Mouse (Mus musculus): ENCODE results near the gene Dclk2. TPM values are rescaled to one million over a fixed set of nuclear protein-coding genes. Genes with fewer than 3 reads are reported as not detected.

Gene Dclk2
- polyA plus RNA-seq, 1 experiment from 2014 or later = 22.7 TPM

DNA sequence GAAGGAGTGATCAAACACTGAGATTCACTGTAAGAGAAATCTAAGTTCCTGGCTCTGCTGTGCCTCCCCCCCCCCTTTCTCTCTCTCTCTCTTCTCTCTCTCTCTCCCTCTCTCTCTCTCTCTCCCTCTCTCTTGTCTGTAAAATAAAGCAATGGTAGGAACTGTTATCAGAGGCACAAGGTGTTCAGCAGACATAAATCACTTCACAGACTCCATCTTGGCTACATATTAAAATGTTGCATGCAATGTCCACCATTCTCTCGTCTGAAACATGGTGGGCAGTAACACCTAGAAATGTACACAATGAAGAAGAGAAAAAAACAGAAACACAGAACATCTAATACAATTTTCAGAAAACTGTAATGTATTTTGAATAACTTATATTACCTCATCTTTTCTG, 161.3 kb downstream of the Dclk2 start:
- 82% methylated on average over 1 of the region's 1 CpGs for WGBS
- Histone ChIP-seq H3K27ac (no peak overlapping the region), H3K4me3 (no peak overlapping the region)

DNA sequence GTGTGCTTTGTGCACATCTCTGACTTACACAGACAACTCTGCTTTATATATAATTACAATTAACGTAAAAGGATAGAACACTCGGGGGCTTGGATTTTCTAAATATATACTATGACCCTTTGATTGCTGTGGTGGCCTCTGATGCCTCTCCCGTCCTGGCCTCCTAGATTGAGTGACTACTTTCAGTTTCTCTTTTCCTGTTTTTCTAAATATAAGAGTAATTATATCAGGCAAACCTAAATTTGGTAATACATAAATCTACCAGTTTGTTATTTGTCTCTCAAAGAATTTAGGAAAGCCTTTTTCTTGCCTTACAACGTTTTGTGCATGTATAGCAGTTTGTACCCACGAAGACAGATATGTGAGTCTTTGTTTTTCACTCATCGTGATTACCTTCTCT, 161.9 kb downstream of the Dclk2 start:
- no peak overlapping the region for H3K4me3 ChIP-seq
- no peak for DNase-seq (ENCODE audit: extremely low spot score, low spot score)
- no peaks in the 10 kb centered on the region for H3K36me3 ChIP-seq (replicated peaks)
- no peaks in the 10 kb centered on the region for H3K9me3 ChIP-seq
- no peak overlapping the region for H3K27ac ChIP-seq
- WGBS = 88% methylated on average over 6 of the region's 6 CpGs
- peaks cover 6% of the 10 kb centered on the region; the same call in 1 of the 2 replicates for H3K4me1 ChIP-seq
- H3K27me3 ChIP-seq (ENCODE audit: poor library complexity, severe bottlenecking) = peaks cover 38% of the 10 kb centered on the region

More for the DNA sequence above, 161.3 kb downstream of the Dclk2 start:
- Histone ChIP-seq H3K4me1 (peaks cover 6% of the 10 kb centered on the region; the same call in 1 of the 2 replicates), H3K27me3 (ENCODE audit: poor library complexity, severe bottlenecking) (peaks cover 38% of the 10 kb centered on the region), H3K9me3 (no peaks in the 10 kb centered on the region), H3K36me3 (replicated peaks) (no peaks in the 10 kb centered on the region)
- DNase-seq (ENCODE audit: extremely low spot score, low spot score) = no peak

DNA sequence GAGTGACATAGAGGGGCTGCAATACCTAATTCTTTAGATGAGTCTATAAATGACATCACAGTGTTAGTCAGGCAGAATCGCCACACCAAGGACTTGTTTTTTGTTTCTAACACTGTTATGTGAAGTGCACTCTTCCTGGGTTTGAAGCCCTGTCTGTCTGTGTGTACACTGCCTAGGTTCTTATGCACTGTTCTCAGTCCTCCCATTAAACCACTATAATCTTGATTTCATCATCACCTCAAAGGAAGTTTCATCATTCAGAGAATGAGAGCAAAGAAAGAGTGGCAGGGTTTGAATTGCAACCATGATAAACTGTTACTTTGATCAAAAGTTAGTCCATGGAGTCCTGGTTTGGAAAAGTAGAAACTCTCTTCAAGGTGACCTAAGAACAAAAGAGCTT, 164.1 kb downstream of the Dclk2 start:
- 89% methylated on average over 1 of the region's 1 CpGs for WGBS

DNA sequence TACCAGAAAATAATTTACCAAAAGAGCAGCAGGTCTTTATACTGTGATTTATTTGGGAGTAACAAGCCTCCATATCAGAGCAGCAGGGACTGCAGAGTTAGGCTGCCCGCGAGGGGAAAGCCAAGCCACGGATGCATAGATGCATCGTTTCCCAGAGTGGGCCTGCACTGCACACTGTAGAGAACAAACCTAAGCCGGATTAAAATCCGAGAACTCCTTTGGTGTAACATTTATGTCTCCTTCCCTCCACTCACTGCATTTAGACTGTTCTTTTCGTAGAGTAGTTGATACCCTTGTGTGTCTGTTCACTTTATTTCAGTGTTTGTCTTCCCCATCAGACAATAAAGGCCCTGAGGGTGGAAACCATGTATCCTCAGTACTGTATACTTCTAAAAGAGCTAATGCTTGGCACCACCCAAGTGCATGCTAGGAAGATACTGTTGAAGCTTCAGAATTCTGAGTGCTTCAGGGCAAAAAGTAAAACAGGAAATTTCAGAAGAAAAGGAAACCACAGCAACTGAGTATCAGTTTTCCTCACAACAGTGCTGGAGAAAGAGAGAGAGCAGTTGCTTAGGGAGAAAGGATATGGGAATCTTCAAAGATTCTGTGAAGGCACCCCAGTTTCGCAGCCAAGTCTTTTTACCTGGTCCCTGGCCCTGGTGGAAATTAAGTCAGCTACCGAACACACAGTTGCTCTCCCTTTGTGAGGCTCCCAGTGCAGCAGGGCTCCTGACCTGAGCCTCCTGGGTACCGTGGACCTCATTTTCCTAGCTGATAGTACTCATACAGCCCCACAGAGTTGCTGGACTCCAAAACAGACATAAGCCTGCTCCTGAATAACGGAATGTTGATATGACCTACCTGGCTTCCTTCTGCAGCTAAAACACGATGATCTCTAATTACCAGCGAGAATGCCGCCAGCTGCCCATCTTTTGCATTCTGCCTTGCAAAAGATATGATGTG, 165.8 kb downstream of the Dclk2 start:
- H3K36me3 ChIP-seq (replicated peaks) = no peaks in the 10 kb centered on the region
- 76% methylated on average over 14 of the region's 14 CpGs for WGBS
- DNase-seq (ENCODE audit: extremely low spot score, low spot score) = no peak
- H3K4me1 ChIP-seq = peaks cover 6% of the 10 kb centered on the region; the same call in 1 of the 2 replicates
- no peak overlapping the region for H3K27ac ChIP-seq
- H3K4me3 ChIP-seq = no peak overlapping the region
- H3K9me3 ChIP-seq = no peaks in the 10 kb centered on the region
- H3K27me3 ChIP-seq (ENCODE audit: poor library complexity, severe bottlenecking) = peaks cover 25% of the 10 kb centered on the region

More for the DNA sequence above, 164.1 kb downstream of the Dclk2 start:
- peaks cover 38% of the 10 kb centered on the region for H3K27me3 ChIP-seq (ENCODE audit: poor library complexity, severe bottlenecking)
- no peaks in the 10 kb centered on the region for H3K9me3 ChIP-seq
- H3K27ac ChIP-seq = no peak overlapping the region
- H3K4me1 ChIP-seq = peaks cover 6% of the 10 kb centered on the region; the same call in 1 of the 2 replicates
- DNase-seq (ENCODE audit: extremely low spot score, low spot score) = no peak
- no peaks in the 10 kb centered on the region for H3K36me3 ChIP-seq (replicated peaks)
- H3K4me3 ChIP-seq = no peak overlapping the region

DNA sequence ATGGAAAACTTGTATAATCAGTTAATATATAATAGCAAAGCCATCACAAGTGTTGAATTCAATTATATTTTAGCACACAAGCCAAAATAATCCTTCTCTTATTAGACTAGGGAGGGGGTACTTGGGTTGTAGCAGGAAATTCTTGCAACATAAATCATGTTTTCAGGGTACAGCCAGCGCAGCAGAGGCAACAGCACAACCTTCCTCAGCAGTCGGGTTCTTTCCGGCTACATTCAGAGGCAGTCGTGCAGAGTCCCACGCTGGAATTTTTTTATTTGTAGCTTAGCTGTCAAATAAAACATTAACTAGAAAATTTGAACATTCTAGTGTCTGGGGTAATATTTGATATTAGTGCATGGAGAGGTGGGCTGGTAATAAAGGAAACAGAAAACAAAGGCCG, 166.5 kb downstream of the Dclk2 start:
- DNase-seq (ENCODE audit: extremely low spot score, low spot score) = no peak
- no peaks in the 10 kb centered on the region for H3K36me3 ChIP-seq (replicated peaks)
- peaks cover 25% of the 10 kb centered on the region for H3K27me3 ChIP-seq (ENCODE audit: poor library complexity, severe bottlenecking)
- H3K4me1 ChIP-seq = peaks cover 6% of the 10 kb centered on the region; the same call in 1 of the 2 replicates
- 90% methylated on average over 6 of the region's 6 CpGs for WGBS
- H3K9me3 ChIP-seq = no peaks in the 10 kb centered on the region
- H3K4me3 ChIP-seq = no peak overlapping the region
- no peak overlapping the region for H3K27ac ChIP-seq

DNA sequence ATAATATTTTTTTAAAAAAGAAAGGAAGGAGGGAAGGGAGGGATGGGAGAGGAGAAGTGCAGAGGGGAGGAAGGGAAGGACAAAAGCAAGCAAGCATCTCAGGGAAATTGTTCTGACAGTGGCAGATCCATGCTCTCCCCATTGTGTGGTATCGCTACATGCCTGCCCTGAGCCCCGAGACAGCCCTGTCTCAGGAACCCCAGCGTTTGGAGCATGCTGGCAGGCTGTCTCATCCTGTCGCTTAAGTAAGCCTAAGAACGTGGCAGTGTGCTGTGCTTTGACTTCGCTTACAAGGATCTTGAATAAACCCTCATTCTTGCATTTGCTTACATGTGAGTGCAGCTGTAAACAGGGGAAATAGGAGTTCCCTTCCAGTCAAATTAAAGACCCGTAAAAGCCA, 170.0 kb downstream of the Dclk2 start:
- H3K4me3 ChIP-seq = no peak overlapping the region
- DNase-seq (ENCODE audit: extremely low spot score, low spot score) = no peak
- 30% methylated on average over 7 of the region's 7 CpGs for WGBS
- peaks cover 12% of the 10 kb centered on the region for H3K4me1 ChIP-seq
- no peak overlapping the region for H3K27ac ChIP-seq
- no peaks in the 10 kb centered on the region for H3K36me3 ChIP-seq (replicated peaks)
- no peaks in the 10 kb centered on the region for H3K9me3 ChIP-seq
- peaks cover 20% of the 10 kb centered on the region for H3K27me3 ChIP-seq (ENCODE audit: poor library complexity, severe bottlenecking)

DNA sequence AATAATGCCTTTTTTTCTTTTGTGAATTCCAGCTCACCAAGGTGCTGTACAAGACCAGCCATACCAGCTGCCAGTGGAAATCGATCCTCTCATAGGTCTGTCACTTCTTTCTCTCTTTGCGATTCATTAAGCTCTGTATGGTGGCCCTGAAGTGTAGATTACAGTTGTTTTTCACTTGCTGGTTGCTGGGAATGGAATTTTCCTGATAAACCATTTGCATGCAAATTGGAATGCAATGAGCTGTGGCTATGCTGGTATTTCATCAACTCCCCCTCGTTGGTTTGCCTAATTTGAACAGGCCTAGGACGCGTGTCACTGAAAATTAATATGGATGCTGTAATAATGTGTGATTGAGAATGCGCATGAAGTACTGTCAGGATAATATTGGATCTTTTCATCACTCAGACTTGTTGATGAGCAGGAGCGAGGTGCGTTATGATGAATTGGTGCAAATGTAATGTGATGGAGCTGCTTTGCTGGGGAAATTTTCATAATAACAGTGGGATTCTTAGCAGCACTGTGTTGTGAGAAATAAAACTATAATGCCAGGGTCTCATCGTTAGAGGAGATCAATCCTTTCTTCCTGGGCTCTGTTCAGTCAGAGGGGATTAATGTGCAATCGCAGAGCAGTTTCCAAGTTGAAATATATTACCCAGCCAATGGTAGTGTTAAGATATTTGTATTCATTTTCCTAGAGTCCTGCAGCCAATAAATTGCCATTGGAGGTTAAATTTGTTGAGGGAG, 174.7 kb downstream of the Dclk2 start:
- H3K27ac ChIP-seq = no peak overlapping the region
- no peaks in the 10 kb centered on the region for H3K36me3 ChIP-seq (replicated peaks)
- no peak for DNase-seq (ENCODE audit: extremely low spot score, low spot score)
- 76% methylated on average over 10 of the region's 10 CpGs for WGBS
- no peaks in the 10 kb centered on the region for H3K9me3 ChIP-seq
- H3K4me3 ChIP-seq = no peak overlapping the region
- H3K27me3 ChIP-seq (ENCODE audit: poor library complexity, severe bottlenecking) = peaks cover 13% of the 10 kb centered on the region
- H3K4me1 ChIP-seq = peaks cover 9% of the 10 kb centered on the region

DNA sequence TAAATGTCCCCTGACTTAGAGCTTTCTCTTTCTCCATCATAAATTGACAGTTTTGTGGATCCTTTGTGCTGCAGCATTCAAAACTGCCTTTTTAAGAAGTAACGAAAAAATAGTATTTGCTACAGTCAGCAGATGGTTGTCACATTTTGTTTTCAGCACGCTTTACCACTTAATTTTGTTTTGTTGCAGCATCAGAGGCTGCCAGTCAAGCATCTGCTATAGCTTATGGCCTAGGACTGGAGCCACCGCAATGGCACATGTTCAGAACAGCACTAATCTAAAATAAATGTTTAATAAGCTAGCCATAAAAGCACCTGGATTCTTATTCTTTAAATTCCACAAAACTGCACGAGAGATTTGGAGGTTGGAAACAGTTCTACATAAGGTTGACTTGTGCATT, 175.3 kb downstream of the Dclk2 start:
- WGBS = 87% methylated on average over 4 of the region's 4 CpGs
- Histone ChIP-seq H3K9me3 (no peaks in the 10 kb centered on the region), H3K36me3 (replicated peaks) (no peaks in the 10 kb centered on the region), H3K4me1 (peaks cover 9% of the 10 kb centered on the region), H3K4me3 (no peak overlapping the region), H3K27ac (no peak overlapping the region), H3K27me3 (ENCODE audit: poor library complexity, severe bottlenecking) (peaks cover 13% of the 10 kb centered on the region)
- no peak for DNase-seq (ENCODE audit: extremely low spot score, low spot score)

DNA sequence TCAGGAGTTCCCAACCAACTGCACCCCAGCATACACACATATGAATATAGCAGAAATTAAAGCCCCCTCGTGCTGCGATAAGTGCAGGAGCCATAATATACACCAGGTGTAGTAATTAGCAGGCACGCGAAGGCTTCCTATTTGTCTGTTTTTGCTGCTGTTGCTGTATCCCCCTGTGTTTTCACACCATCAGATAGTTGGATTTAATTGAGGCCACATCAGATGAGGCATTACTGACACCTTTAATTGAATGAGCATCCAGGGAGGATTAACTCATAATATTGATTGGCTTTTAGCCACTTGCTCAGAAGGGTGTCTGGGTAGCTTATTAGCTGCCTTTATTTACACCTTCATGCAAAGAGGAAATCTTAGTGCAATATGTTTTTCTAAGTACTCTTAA, 180.9 kb downstream of the Dclk2 start:
- Histone ChIP-seq H3K9me3 (no peaks in the 10 kb centered on the region), H3K36me3 (replicated peaks) (no peaks in the 10 kb centered on the region), H3K4me3 (no peak overlapping the region), H3K4me1 (no peaks in the 10 kb centered on the region), H3K27me3 (ENCODE audit: poor library complexity, severe bottlenecking) (no peaks in the 10 kb centered on the region), H3K27ac (no peak overlapping the region)
- WGBS = 87% methylated on average over 4 of the region's 4 CpGs
- no peak for DNase-seq (ENCODE audit: extremely low spot score, low spot score)

DNA sequence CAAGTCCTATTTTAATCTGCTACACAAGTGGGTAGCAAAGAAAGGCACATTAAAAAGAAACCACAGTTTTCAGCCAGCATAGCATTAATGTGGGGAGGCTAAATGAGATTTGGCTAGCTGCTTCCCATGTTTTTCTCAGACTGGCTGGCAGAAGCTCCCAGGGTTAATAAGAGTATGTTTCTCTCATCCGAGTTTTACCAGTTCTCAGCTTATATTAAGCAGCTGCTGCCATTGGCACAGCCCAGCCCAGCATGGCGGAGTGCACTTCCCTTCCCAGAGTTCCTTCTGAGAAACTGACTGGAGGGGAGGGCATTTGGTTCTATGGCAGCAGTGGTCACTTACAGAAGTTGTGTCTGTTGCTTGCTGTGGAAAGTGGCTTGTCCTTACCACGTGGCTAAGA, 181.8 kb downstream of the Dclk2 start:
- H3K27me3 ChIP-seq (ENCODE audit: poor library complexity, severe bottlenecking) = no peaks in the 10 kb centered on the region
- WGBS = 82% methylated on average over 3 of the region's 3 CpGs
- no peak for DNase-seq (ENCODE audit: extremely low spot score, low spot score)
- no peaks in the 10 kb centered on the region for H3K36me3 ChIP-seq (replicated peaks)
- no peak overlapping the region for H3K27ac ChIP-seq
- no peak overlapping the region for H3K4me3 ChIP-seq
- no peaks in the 10 kb centered on the region for H3K4me1 ChIP-seq
- H3K9me3 ChIP-seq = no peaks in the 10 kb centered on the region

Measured in forebrain, embryonic 10.5 days (tissue).